Mouse (Mus musculus): ENCODE data around the gene Polr2e.

- TF ChIP-seq POLR2A (IDR thresholded peaks at IDR 0.05; ENCODE audit: extremely low read depth, insufficient read depth, low read length) (no peak), CTCF (IDR thresholded peaks at IDR 0.05; ENCODE audit: low read depth, low read length) (no peak)
Measured at GRCm38 (mm10) chr10:80050885-80051617, 11.5 kb upstream of the Polr2e start.
